Mouse (Mus musculus): Measurements from ENCODE around the gene Cdk5r1. TPM values are rescaled to one million over a fixed set of nuclear protein-coding genes. Genes with fewer than 3 reads are reported as not detected.

Cdk5r1 gene
- total and polyA plus RNA-seq, 3 experiments, result 1.1 to 1.2 TPM; not detected in 1

GRCm38 (mm10) chr11:80453198-80453597 is 23.6 kb upstream of the Cdk5r1 start:
- no peak overlapping the region for H3K9ac ChIP-seq (ENCODE audit: control insufficient read depth, low read depth, low read length, poor library complexity, severe bottlenecking)
- no peaks in the 10 kb centered on the region for H3K9me3 ChIP-seq (replicated peaks; ENCODE audit: insufficient read depth, low read length)
- no peaks in the 10 kb centered on the region for H3K27me3 ChIP-seq (ENCODE audit: control insufficient read depth in 1 of 2, insufficient read depth in 2 of 2, low read length in 2 of 2)
- no peak overlapping the region for H3K27ac ChIP-seq (ENCODE audit: control insufficient read depth, low read depth, low read length)
- no peak for DNase-seq (ENCODE audit: low read depth, low spot score)
- peaks cover 34 to 59% of the 10 kb centered on the region in 2 experiments for H3K36me3 ChIP-seq (ENCODE audit: control insufficient read depth in 1 of 2, insufficient read depth in 2 of 2, low read length in 2 of 2)
- no peak overlapping the region for H3K4me3 ChIP-seq (ENCODE audit: control insufficient read depth in 1 of 2, insufficient read depth in 1 of 2, low read depth in 2 of 2, low read length in 2 of 2)
- peaks cover 4 to 16% of the 10 kb centered on the region in 2 experiments; a peak in 3 of 4 replicates for H3K4me1 ChIP-seq (ENCODE audit: control insufficient read depth in 1 of 2, insufficient read depth in 2 of 2, low read length in 2 of 2)
- no peaks in the 10 kb centered on the region; the same call in 1 of the 2 replicates for H3K79me2 ChIP-seq (ENCODE audit: control insufficient read depth, insufficient read depth, low read length, poor library complexity)
- TF ChIP-seq NELFE (IDR thresholded peaks at IDR 0.05; ENCODE audit: low read depth, low read length) (no peak), POLR2AphosphoS5 (IDR thresholded peaks at IDR 0.05; ENCODE audit: borderline replicate concordance, low read depth, low read length) (no peak), GATA1 (IDR thresholded peaks at IDR 0.05; ENCODE audit: low read depth, low read length) (peak; percentile 71), USF1 (IDR thresholded peaks at IDR 0.05; ENCODE audit: low read depth, low read length) (no peak), RCOR1 (IDR thresholded peaks at IDR 0.05; ENCODE audit: low read depth, low read length) (peak; percentile 78; the same call in 1 of the 2 replicates), JUND (IDR thresholded peaks at IDR 0.05; ENCODE audit: low read depth, low read length) (no peak), MAZ (IDR thresholded peaks at IDR 0.05; ENCODE audit: low read depth, low read length) (no peak), RAD21 (IDR thresholded peaks at IDR 0.05; ENCODE audit: low read depth, low read length) (no peak), ZKSCAN1 (IDR thresholded peaks at IDR 0.05; ENCODE audit: low read depth, low read length) (no peak), TCF12 (IDR thresholded peaks at IDR 0.05; ENCODE audit: low read depth, low read length) (peak; percentile 26; the same call in 1 of the 2 replicates), TBP (IDR thresholded peaks at IDR 0.05; ENCODE audit: low read depth, low read length) (no peak), CTCF (IDR thresholded peaks at IDR 0.05 in 2 of 3, conservative IDR thresholded peaks at IDR 0.05 in 1 of 3; ENCODE audit: control insufficient read depth in 1 of 3, insufficient read depth in 1 of 3, low read depth in 2 of 3, low read length in 3 of 3, poor library complexity in 1 of 3, severe bottlenecking in 1 of 3) (no peak), GABPA (IDR thresholded peaks at IDR 0.05; ENCODE audit: low read depth, low read length) (no peak), MYC (IDR thresholded peaks at IDR 0.05; ENCODE audit: low read depth, low read length) (no peak), MYB (IDR thresholded peaks at IDR 0.05; ENCODE audit: low read depth, low read length) (no peak), CHD2 (IDR thresholded peaks at IDR 0.05; ENCODE audit: low read length) (no peak), ELF1 (IDR thresholded peaks at IDR 0.05; ENCODE audit: low read depth, low read length) (no peak), CHD1 (IDR thresholded peaks at IDR 0.05; ENCODE audit: low read depth, low read length) (no peak), EP300 (IDR thresholded peaks at IDR 0.05; ENCODE audit: low read depth in 1 of 2, low read length in 2 of 2) (peak; percentile 71 to 73), HCFC1 (IDR thresholded peaks at IDR 0.05; ENCODE audit: low read depth, low read length) (no peak), ZNF384 (IDR thresholded peaks at IDR 0.05; ENCODE audit: low read depth, low read length) (peak; percentile 28; the same call in 1 of the 2 replicates), MEF2A (IDR thresholded peaks at IDR 0.05; ENCODE audit: extremely low read depth, insufficient replicate concordance, low read depth, low read length, poor library complexity, severe bottlenecking) (no peak), SIN3A (IDR thresholded peaks at IDR 0.05; ENCODE audit: low read length) (no peak; the same call in 1 of the 2 replicates), NRF1 (IDR thresholded peaks at IDR 0.05; ENCODE audit: insufficient read depth, low read depth, low read length, poor library complexity, severe bottlenecking) (no peak), TAL1 (IDR thresholded peaks at IDR 0.05; ENCODE audit: low read length) (no peak), MXI1 (IDR thresholded peaks at IDR 0.05; ENCODE audit: low read depth, low read length) (no peak; the same call in 1 of the 2 replicates), MAX (IDR thresholded peaks at IDR 0.05; ENCODE audit: low read length) (no peak), E2F4 (IDR thresholded peaks at IDR 0.05; ENCODE audit: borderline replicate concordance, low read depth, low read length) (no peak), SMC3 (IDR thresholded peaks at IDR 0.05; ENCODE audit: low read depth, low read length) (no peak), ETS1 (IDR thresholded peaks at IDR 0.05; ENCODE audit: low read depth, low read length) (peak; percentile 55; the same call in 1 of the 2 replicates), MAFK (IDR thresholded peaks at IDR 0.05; ENCODE audit: borderline replicate concordance, low read depth, low read length) (no peak), KAT2A (conservative IDR thresholded peaks at IDR 0.05; ENCODE audit: low read depth, low read length) (no peak), USF2 (IDR thresholded peaks at IDR 0.05; ENCODE audit: borderline replicate concordance in 1 of 2, insufficient read depth in 1 of 2, low read depth in 1 of 2, low read length in 2 of 2) (no peak), POLR2A (IDR thresholded peaks at IDR 0.05; ENCODE audit: control insufficient read depth in 1 of 2, insufficient read depth in 1 of 2, low read depth in 1 of 2, low read length in 2 of 2, poor library complexity in 1 of 2) (no peak), ZC3H11A (IDR thresholded peaks at IDR 0.05; ENCODE audit: low read depth, low read length) (no peak), ZMIZ1 (IDR thresholded peaks at IDR 0.05; ENCODE audit: low read depth, low read length) (no peak), POLR2AphosphoS2 (IDR thresholded peaks at IDR 0.05; ENCODE audit: low read length) (no peak), UBTF (IDR thresholded peaks at IDR 0.05; ENCODE audit: borderline replicate concordance, insufficient read depth, low read depth, low read length) (no peak)

Measured in MEL (cell line).